Comparison of ENCODE assay signal across 28 mouse cellular contexts in the genomic region with DNA sequence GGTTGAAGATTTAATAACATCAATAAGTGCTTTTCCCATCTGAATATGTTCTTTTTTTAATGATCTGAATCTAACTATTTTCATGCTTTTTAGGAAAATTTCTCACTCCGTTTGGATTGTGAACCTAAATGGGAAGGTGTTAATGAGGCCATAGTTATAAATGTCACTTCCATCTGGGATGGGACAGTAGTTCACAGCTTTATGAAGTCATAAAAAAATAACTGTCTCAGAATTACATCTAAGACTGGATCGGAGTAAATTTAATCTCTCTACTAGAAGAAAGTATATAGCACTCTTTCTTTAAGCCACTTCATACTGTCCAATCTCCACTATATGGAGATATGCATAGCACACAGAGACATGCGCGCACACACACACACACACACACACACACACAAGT.
"Had no signal": no experiment of that assay in that cellular context is flagged by ENCODE, and none has a peak within 500 bp of the region (broad histone marks: within the 10 kb centered on the region; RNA-seq: fewer than 3 reads in every experiment).

No protein-coding gene starts in this region.

- H3K27me3 ChIP-seq: heart, embryonic 12.5 days; hindbrain, embryonic 12.5 days; intestine, embryonic 15.5 days; kidney, embryonic 15.5 days; limb, embryonic 13.5 days; limb, embryonic 15.5 days; liver, embryonic 12.5 days had no signal

- H3K27ac ChIP-seq: gastrocnemius, adult 2 months; heart, embryonic 10.5 days; hindbrain, embryonic 10.5 days; hindbrain, embryonic 12.5 days; hindbrain, embryonic 14.5 days; intestine, embryonic 15.5 days; kidney, embryonic 15.5 days; kidney, postnatal 0 days; limb, embryonic 13.5 days; limb, embryonic 15.5 days; liver, embryonic 12.5 days; liver, embryonic 14.5 days had no signal

- H3K9me3 ChIP-seq: heart, embryonic 10.5 days; heart, embryonic 12.5 days; hindbrain, embryonic 10.5 days; hindbrain, embryonic 12.5 days; intestine, embryonic 15.5 days; kidney, embryonic 15.5 days; limb, embryonic 13.5 days; limb, embryonic 15.5 days; liver, embryonic 12.5 days had no signal

- H3K9ac ChIP-seq: heart, embryonic 12.5 days; hindbrain, embryonic 12.5 days; hindbrain, embryonic 14.5 days; intestine, embryonic 15.5 days; kidney, embryonic 15.5 days; limb, embryonic 13.5 days; limb, embryonic 15.5 days; liver, embryonic 12.5 days; liver, embryonic 14.5 days had no signal

- H3K4me2 ChIP-seq: heart, embryonic 12.5 days; hindbrain, embryonic 12.5 days; hindbrain, embryonic 14.5 days; intestine, embryonic 15.5 days; kidney, embryonic 15.5 days; limb, embryonic 13.5 days; limb, embryonic 15.5 days; liver, embryonic 12.5 days had no signal

- H3K4me3 ChIP-seq: gastrocnemius, adult 2 months; heart, embryonic 10.5 days; heart, embryonic 12.5 days; hindbrain, embryonic 10.5 days; hindbrain, embryonic 12.5 days; intestine, embryonic 15.5 days; kidney, embryonic 15.5 days; limb, embryonic 13.5 days; limb, embryonic 15.5 days; liver, embryonic 12.5 days had no signal

- H3K36me3 ChIP-seq: heart, embryonic 10.5 days; heart, embryonic 12.5 days; hindbrain, embryonic 10.5 days; hindbrain, embryonic 12.5 days; intestine, embryonic 15.5 days; kidney, embryonic 15.5 days; limb, embryonic 13.5 days; limb, embryonic 15.5 days; liver, embryonic 12.5 days had no signal

- DNase-seq: gastrocnemius, adult 2 months; gastrocnemius, postnatal 10 days; gastrocnemius, postnatal 25 days; heart, adult 18-20 months; heart, postnatal 10 days; heart, postnatal 4 days; kidney, adult 18-20 months; kidney, adult 9 months; kidney, postnatal 14 days; kidney, postnatal 36 days; layer of hippocampus, adult 9-11 months; layer of hippocampus, postnatal 36 days; left cerebral cortex, postnatal 4 days had no signal

- ATAC-seq: hindbrain, embryonic 16.5 days; inflammation-experienced regulatory T-cells, adult 6 months; intestine, embryonic 15.5 days; intestine, postnatal 0 days; liver, embryonic 12.5 days had no signal

- H3K4me1 ChIP-seq: heart, embryonic 10.5 days; heart, embryonic 12.5 days; hindbrain, embryonic 10.5 days; hindbrain, embryonic 12.5 days; intestine, embryonic 15.5 days; kidney, embryonic 15.5 days; limb, embryonic 13.5 days; limb, embryonic 15.5 days; liver, embryonic 12.5 days had no signal
